Mouse (Mus musculus): ENCODE measurements at regions not wholly inside any gene's neighbourhood (a gene's known extent, or its start where the extent isn't known, plus 50 kb on each side); places are given as distances from the start of the nearest gene placed in this dataset.

GRCm38 (mm10) chr3:52685434-52686181 lies 331.4 kb downstream of the Cog6 start:
- TF ChIP-seq GATA1 (IDR thresholded peaks at IDR 0.05; ENCODE audit: borderline replicate concordance, low read length) (no peak), FLI1 (IDR thresholded peaks at IDR 0.05; ENCODE audit: low read length) (no peak)

All from megakaryocyte, embryonic 14.5 days (primary cell).